Mouse (Mus musculus): ENCODE data around the gene Klhl7. TPM values are rescaled to one million over a fixed set of nuclear protein-coding genes. Genes with fewer than 3 reads are reported as not detected.

The Klhl7 gene
- polyA plus RNA-seq, 1 experiment from 2014 or later = 47.4 TPM

DNA sequence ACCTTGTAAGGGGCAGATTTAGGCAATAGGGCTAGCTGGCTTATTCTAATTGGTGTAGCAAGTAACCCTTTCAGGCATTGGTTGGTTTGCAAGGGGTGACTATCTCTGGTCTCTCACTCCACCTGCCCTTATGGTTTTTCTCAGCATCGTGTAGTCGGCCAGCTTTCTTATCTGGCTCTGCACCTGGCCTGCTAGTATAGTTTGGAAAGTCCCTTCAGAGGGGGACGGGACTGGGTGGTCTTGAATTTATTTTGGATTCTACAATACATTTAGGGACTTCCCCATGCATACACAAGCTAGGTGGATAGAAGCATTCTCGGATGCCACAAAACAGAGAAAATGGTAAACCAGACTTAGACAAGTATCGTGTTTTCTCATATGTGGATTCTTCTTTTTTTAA is 46.6 kb downstream of the Klhl7 start:
- ATAC-seq (ENCODE audit: low read depth) = no peak
- Histone ChIP-seq H3K27ac (ENCODE audit: low read length) (no peak overlapping the region), H3K9me3 (ENCODE audit: control insufficient read depth, low read length) (no peaks in the 10 kb centered on the region), H3K27me3 (ENCODE audit: control insufficient read depth, insufficient read depth, low read depth, low read length) (no peaks in the 10 kb centered on the region), H3K9ac (ENCODE audit: low read length) (no peak overlapping the region), H3K4me3 (ENCODE audit: low read length) (no peak overlapping the region), H3K4me2 (ENCODE audit: low read depth, low read length) (no peak overlapping the region), H3K4me1 (replicated peaks; ENCODE audit: control insufficient read depth, insufficient read depth, low read length) (no peaks in the 10 kb centered on the region), H3K36me3 (ENCODE audit: control insufficient read depth, insufficient read depth, low read length) (peaks cover 5% of the 10 kb centered on the region; the same call in 1 of the 2 replicates)
- WGBS = 88% methylated on average over 5 of the region's 5 CpGs

DNA sequence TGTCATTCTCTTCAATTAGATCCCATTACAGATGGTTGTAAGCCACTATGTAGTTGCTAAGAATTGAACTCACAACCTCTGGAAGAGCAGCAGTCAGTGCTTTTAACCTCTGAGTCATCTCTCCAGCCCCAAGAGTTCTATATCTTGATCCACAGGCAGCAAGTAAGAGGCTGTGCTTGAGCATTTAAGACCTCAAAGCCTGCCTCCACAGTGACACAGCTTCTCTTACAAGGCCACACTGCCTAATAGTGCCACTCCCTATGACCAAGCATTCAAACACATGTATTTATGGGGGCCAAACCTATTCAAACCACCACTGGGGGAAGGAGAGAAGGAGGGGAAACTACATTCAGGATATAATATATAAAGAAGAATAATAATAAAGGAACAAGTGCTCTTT is 51.8 kb downstream of the Klhl7 start:
- Histone ChIP-seq H3K27me3 (ENCODE audit: control insufficient read depth, insufficient read depth, low read depth, low read length) (no peaks in the 10 kb centered on the region), H3K9me3 (ENCODE audit: control insufficient read depth, low read length) (no peaks in the 10 kb centered on the region), H3K4me1 (replicated peaks; ENCODE audit: control insufficient read depth, insufficient read depth, low read length) (no peaks in the 10 kb centered on the region), H3K9ac (ENCODE audit: low read length) (no peak overlapping the region), H3K4me3 (ENCODE audit: low read length) (no peak overlapping the region), H3K36me3 (ENCODE audit: control insufficient read depth, insufficient read depth, low read length) (peaks cover 2% of the 10 kb centered on the region; the same call in 1 of the 2 replicates), H3K4me2 (ENCODE audit: low read depth, low read length) (no peak overlapping the region), H3K27ac (ENCODE audit: low read length) (no peak overlapping the region)
- ATAC-seq (ENCODE audit: low read depth) = no peak

GRCm38 (mm10) chr5:24156774-24157173 is 56.4 kb downstream of the Klhl7 start:
- Histone ChIP-seq H3K4me1 (replicated peaks; ENCODE audit: control insufficient read depth, insufficient read depth, low read length) (no peaks in the 10 kb centered on the region), H3K27me3 (ENCODE audit: control insufficient read depth, insufficient read depth, low read depth, low read length) (no peaks in the 10 kb centered on the region), H3K27ac (ENCODE audit: low read length) (no peak overlapping the region), H3K9ac (ENCODE audit: low read length) (no peak overlapping the region), H3K4me3 (ENCODE audit: low read length) (no peak overlapping the region), H3K36me3 (ENCODE audit: control insufficient read depth, insufficient read depth, low read length) (peaks cover 2% of the 10 kb centered on the region; the same call in 1 of the 2 replicates), H3K4me2 (ENCODE audit: low read depth, low read length) (no peak overlapping the region), H3K9me3 (ENCODE audit: control insufficient read depth, low read length) (no peaks in the 10 kb centered on the region)
- no peak for ATAC-seq (ENCODE audit: low read depth)
- whole genome bisulfite sequencing = 91% methylated on average over 6 of the region's 6 CpGs

DNA sequence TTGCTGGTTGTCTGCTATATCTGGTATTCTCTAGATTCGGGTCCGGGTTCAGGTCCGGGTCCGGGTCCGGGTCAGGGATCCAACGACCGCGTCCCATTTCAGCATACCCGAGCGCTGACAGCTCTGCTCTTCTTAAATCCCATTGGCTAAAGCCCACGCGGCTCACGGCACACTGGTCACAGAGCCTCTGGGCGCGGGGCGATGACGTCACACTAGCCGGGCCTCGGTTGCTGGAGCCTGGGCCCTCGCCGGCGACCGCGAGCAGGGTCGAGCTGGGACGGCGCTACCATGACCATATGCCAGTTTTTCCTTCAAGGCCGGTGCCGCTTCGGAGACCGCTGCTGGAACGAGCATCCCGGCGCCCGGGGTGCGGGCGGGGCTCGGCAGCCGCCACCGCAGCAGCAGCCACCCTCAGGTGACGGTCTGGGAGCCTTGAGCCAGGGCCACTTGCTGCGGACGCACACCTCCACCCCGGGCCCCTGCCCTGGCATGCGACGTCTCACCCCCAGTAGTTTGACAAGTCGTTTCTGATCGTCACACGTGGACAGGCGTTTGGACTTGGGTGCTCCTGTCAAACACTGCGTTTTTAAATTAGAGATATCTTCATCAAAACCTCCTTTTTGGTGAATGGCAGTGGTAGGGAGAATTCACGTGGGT is 64.5 kb downstream of the Klhl7 start, which contains the start of gene Nupl2:
Gene Nupl2, plus strand, starts transcription at position 175 of the 657 bp plus-strand sequence.
- Histone ChIP-seq H3K27me3 (ENCODE audit: control insufficient read depth, insufficient read depth, low read depth, low read length) (no peaks in the 10 kb centered on the region), H3K4me3 (ENCODE audit: low read length) (peak within 1 kb of the TSS; percentile 92), H3K36me3 (ENCODE audit: control insufficient read depth, insufficient read depth, low read length) (no peaks in the 10 kb centered on the region; the same call in 1 of the 2 replicates), H3K27ac (ENCODE audit: low read length) (0 out of 2 replicates have a peak within 1 kb of the TSS, but pooled peaks have one; percentile 44), H3K4me2 (ENCODE audit: low read depth, low read length) (peak within 1 kb of the TSS; percentile 68), H3K4me1 (replicated peaks; ENCODE audit: control insufficient read depth, insufficient read depth, low read length) (peaks cover 4% of the 10 kb centered on the region), H3K9ac (ENCODE audit: low read length) (peak within 1 kb of the TSS; percentile 93), H3K9me3 (ENCODE audit: control insufficient read depth, low read length) (no peaks in the 10 kb centered on the region)
- ATAC-seq (ENCODE audit: low read depth) = peak; percentile 99
- whole genome bisulfite sequencing = under 1% methylated on average over 52 of the region's 52 CpGs

DNA sequence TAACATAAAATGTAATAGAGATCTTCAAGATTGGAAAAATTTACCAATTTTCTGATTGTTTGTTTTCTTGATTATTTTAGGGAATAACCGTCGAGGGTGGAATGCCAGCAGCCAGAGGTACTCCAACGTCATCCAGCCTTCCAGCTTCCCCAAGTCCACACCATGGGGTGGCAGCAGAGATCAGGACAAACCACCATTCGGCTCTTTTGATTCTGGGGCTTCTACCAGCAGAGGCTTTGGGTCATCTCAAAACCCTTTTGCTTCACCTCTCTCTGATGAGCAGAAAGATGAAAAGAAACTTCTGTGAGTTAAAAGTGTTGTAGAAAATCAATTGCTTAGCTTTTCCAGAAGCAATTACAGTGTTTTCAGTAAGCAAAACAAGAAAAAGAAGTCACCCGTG is 66.9 kb downstream of the Klhl7 start:
- H3K36me3 ChIP-seq (ENCODE audit: control insufficient read depth, insufficient read depth, low read length) = no peaks in the 10 kb centered on the region; the same call in none of the 2 replicates
- no peaks in the 10 kb centered on the region for H3K27me3 ChIP-seq (ENCODE audit: control insufficient read depth, insufficient read depth, low read depth, low read length)
- H3K4me1 ChIP-seq (replicated peaks; ENCODE audit: control insufficient read depth, insufficient read depth, low read length) = peaks cover 4% of the 10 kb centered on the region
- H3K9me3 ChIP-seq (ENCODE audit: control insufficient read depth, low read length) = no peaks in the 10 kb centered on the region
- no peak overlapping the region for H3K9ac ChIP-seq (ENCODE audit: low read length)
- H3K4me3 ChIP-seq (ENCODE audit: low read length) = no peak overlapping the region
- no peak for ATAC-seq (ENCODE audit: low read depth)
- no peak overlapping the region for H3K4me2 ChIP-seq (ENCODE audit: low read depth, low read length)
- H3K27ac ChIP-seq (ENCODE audit: low read length) = no peak overlapping the region
- whole genome bisulfite sequencing = 36% methylated on average over 5 of the region's 5 CpGs

- H3K27ac ChIP-seq (ENCODE audit: low read length) = no peak overlapping the region
- ATAC-seq (ENCODE audit: low read depth) = no peak
- H3K4me3 ChIP-seq (ENCODE audit: low read length) = no peak overlapping the region
- no peaks in the 10 kb centered on the region; the same call in none of the 2 replicates for H3K36me3 ChIP-seq (ENCODE audit: control insufficient read depth, insufficient read depth, low read length)
- no peak overlapping the region for H3K9ac ChIP-seq (ENCODE audit: low read length)
- 90% methylated on average over 6 of the region's 6 CpGs for WGBS
- peaks cover 4% of the 10 kb centered on the region for H3K4me1 ChIP-seq (replicated peaks; ENCODE audit: control insufficient read depth, insufficient read depth, low read length)
- no peaks in the 10 kb centered on the region for H3K27me3 ChIP-seq (ENCODE audit: control insufficient read depth, insufficient read depth, low read depth, low read length)
- H3K9me3 ChIP-seq (ENCODE audit: control insufficient read depth, low read length) = no peaks in the 10 kb centered on the region
- H3K4me2 ChIP-seq (ENCODE audit: low read depth, low read length) = no peak overlapping the region
Observed at GRCm38 (mm10) chr5:24169881-24170280, 69.5 kb downstream of the Klhl7 start.

GRCm38 (mm10) chr5:24172092-24172491 is 71.7 kb downstream of the Klhl7 start:
- no peaks in the 10 kb centered on the region for H3K27me3 ChIP-seq (ENCODE audit: control insufficient read depth, insufficient read depth, low read depth, low read length)
- H3K9ac ChIP-seq (ENCODE audit: low read length) = no peak overlapping the region
- no peaks in the 10 kb centered on the region; the same call in none of the 2 replicates for H3K36me3 ChIP-seq (ENCODE audit: control insufficient read depth, insufficient read depth, low read length)
- H3K4me1 ChIP-seq (replicated peaks; ENCODE audit: control insufficient read depth, insufficient read depth, low read length) = no peaks in the 10 kb centered on the region
- H3K4me2 ChIP-seq (ENCODE audit: low read depth, low read length) = no peak overlapping the region
- no peak for ATAC-seq (ENCODE audit: low read depth)
- no peaks in the 10 kb centered on the region for H3K9me3 ChIP-seq (ENCODE audit: control insufficient read depth, low read length)
- H3K4me3 ChIP-seq (ENCODE audit: low read length) = no peak overlapping the region
- H3K27ac ChIP-seq (ENCODE audit: low read length) = no peak overlapping the region

DNA sequence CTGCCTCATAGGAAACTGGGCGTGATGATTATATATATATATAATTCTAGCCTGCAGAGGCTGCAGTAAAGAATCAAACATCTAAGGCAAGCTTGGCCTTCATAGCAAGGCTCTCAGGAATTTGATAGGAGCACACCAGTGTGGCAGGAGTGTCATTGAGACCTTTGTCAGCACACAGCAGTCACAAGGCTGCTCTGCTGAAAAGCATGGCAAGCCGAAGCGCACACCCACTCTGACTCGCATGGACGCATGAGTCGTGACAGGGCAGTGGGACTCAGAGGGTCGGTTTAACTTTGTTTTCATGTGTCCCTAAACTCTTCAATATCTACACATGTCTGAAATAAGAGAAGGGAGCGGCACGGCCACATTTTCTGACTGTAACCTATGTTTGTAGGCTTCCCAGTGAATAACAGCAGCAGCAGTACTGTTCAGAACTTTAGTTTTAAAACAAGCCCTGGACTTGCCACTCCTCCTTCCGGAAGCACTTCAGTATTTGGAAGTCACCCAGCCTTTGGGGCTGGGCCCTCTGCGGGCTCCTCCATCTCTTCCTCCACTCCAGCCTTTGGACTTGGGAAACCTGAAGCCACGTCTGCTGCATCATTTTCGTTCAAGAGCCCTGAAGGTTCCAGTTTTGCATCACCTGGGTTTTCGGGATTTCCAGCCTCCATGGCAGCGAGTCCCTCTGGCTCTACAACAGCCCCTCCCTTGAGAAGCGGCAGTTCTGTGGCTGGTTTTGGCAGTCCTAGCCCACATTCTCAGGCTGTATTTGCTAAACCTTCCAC is 81.3 kb downstream of the Klhl7 start:
- no peaks in the 10 kb centered on the region for H3K4me1 ChIP-seq (replicated peaks; ENCODE audit: control insufficient read depth, insufficient read depth, low read length)
- ATAC-seq (ENCODE audit: low read depth) = no peak
- H3K36me3 ChIP-seq (ENCODE audit: control insufficient read depth, insufficient read depth, low read length) = peaks cover 15% of the 10 kb centered on the region; the same call in 1 of the 2 replicates
- 89% methylated on average over 16 of the region's 16 CpGs for WGBS
- H3K9me3 ChIP-seq (ENCODE audit: control insufficient read depth, low read length) = peaks cover 5% of the 10 kb centered on the region; the same call in 1 of the 2 replicates
- H3K4me3 ChIP-seq (ENCODE audit: low read length) = no peak overlapping the region
- no peaks in the 10 kb centered on the region for H3K27me3 ChIP-seq (ENCODE audit: control insufficient read depth, insufficient read depth, low read depth, low read length)
- H3K9ac ChIP-seq (ENCODE audit: low read length) = no peak overlapping the region
- no peak overlapping the region for H3K4me2 ChIP-seq (ENCODE audit: low read depth, low read length)
- H3K27ac ChIP-seq (ENCODE audit: low read length) = no peak overlapping the region

- Histone ChIP-seq H3K27ac (ENCODE audit: low read length) (no peak overlapping the region), H3K4me1 (replicated peaks; ENCODE audit: control insufficient read depth, insufficient read depth, low read length) (no peaks in the 10 kb centered on the region), H3K9me3 (ENCODE audit: control insufficient read depth, low read length) (peaks cover 5% of the 10 kb centered on the region; the same call in 1 of the 2 replicates), H3K9ac (ENCODE audit: low read length) (no peak overlapping the region), H3K4me3 (ENCODE audit: low read length) (no peak overlapping the region), H3K4me2 (ENCODE audit: low read depth, low read length) (no peak overlapping the region), H3K36me3 (ENCODE audit: control insufficient read depth, insufficient read depth, low read length) (peaks cover 15% of the 10 kb centered on the region; the same call in 1 of the 2 replicates), H3K27me3 (ENCODE audit: control insufficient read depth, insufficient read depth, low read depth, low read length) (no peaks in the 10 kb centered on the region)
- ATAC-seq (ENCODE audit: low read depth) = no peak
- WGBS = 90% methylated on average over 9 of the region's 9 CpGs
Observed at GRCm38 (mm10) chr5:24182296-24182734, 81.9 kb downstream of the Klhl7 start.

Measured in lung, embryonic 16.5 days (tissue).